Mouse (Mus musculus): ENCODE measurements at regions not wholly inside any gene's neighbourhood (a gene's known extent, or its start where the extent isn't known, plus 50 kb on each side); places are given as distances from the start of the nearest gene placed in this dataset.

DNA sequence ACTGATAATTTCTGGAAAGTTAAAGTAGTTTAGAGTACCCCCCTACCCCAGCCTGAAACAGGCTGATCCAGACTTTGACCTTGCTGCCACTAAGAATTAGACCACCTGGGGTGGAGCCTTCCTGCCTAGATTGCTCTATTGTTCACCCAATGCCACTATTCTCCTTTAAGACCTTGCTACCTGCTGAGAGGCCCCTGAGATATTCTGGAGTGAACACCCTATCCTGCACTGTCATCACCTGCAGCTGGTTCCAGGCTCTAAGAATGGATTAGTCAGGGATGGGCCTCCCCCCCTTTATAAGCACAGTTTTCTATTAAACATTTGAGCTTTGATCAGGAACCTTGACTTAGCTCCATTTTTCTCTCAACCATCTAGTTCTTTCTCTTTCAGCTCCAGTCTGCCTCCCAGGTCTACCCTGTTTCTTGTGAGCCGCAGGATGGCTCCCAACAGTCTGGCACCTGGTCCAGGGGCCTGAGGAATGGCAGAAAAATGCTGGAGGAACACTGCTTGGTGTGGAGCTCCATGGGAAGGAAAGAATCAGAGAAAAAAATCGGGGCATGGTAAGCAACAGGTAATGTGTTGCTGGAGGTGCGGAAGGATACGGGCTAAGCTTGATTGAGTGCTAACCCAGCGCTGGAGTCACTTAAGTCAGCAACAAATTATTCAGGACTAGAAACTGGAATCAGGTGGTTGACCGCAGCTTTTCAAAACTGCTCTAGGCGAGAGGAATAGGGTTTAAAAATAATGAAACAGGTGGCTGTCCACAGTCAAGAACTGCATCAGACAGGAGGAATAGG, 1073.7 kb upstream of the Gje1 start:
- TF ChIP-seq POLR2A (IDR thresholded peaks at IDR 0.05; ENCODE audit: extremely low read depth, insufficient read depth, low read length) (no peak), CTCF (IDR thresholded peaks at IDR 0.05; ENCODE audit: extremely low read depth, insufficient read depth, low read length) (no peak)

Data from cortical plate, adult 2 months (tissue).